Mouse (Mus musculus): ENCODE measurements around the gene Mknk1. TPM values are rescaled to one million over a fixed set of nuclear protein-coding genes. Genes with fewer than 3 reads are reported as not detected.

The Mknk1 gene
- total and polyA plus RNA-seq, 3 experiments = 25.8 to 38.5 TPM; not detected in 1

Other genes starting within 250 kb of the Mknk1 start
- gene Cyp4a32, start 238.2 kb upstream of the Mknk1 start, total RNA-seq (2012; rRNA removed) = not detected in 2 replicates
- gene Cyp4a32, start 238.2 kb upstream of the Mknk1 start, polyA plus RNA-seq (2012; ENCODE audit: insufficient read depth in 1 of 2, insufficient read length in 2 of 2, low read depth in 1 of 2, low replicate concordance in 2 of 2, missing spikeins in 1 of 2) = not detected
- gene Cyp4b1, start 191.5 kb upstream of the Mknk1 start, total RNA-seq (2012; rRNA removed) = 0.92 and 1.1 TPM in 2 replicates
- gene Cyp4b1, start 191.5 kb upstream of the Mknk1 start, polyA plus RNA-seq (2012; ENCODE audit: insufficient read depth in 1 of 2, insufficient read length in 2 of 2, low read depth in 1 of 2, low replicate concordance in 2 of 2, missing spikeins in 1 of 2) = 1 to 10 TPM in 1 of 2 experiments, not detected in 1; 2.1 TPM
- 10.4 and 11.7 TPM in 2 replicates for gene Efcab14, start 101.5 kb upstream of the Mknk1 start, total RNA-seq (2012; rRNA removed)
- 10 to 100 TPM in 1 of 2 experiments, not detected in 1; 17.1 TPM for gene Efcab14, start 101.5 kb upstream of the Mknk1 start, polyA plus RNA-seq (2012; ENCODE audit: insufficient read depth in 1 of 2, insufficient read length in 2 of 2, low read depth in 1 of 2, low replicate concordance in 2 of 2, missing spikeins in 1 of 2)
- not detected in 2 replicates for gene Tex38, start 58.2 kb upstream of the Mknk1 start, total RNA-seq (2012; rRNA removed)
- under 1 TPM in 1 of 2 experiments, not detected in 1; 0.15 TPM for gene Tex38, start 58.2 kb upstream of the Mknk1 start, polyA plus RNA-seq (2012; ENCODE audit: insufficient read depth in 1 of 2, insufficient read length in 2 of 2, low read depth in 1 of 2, low replicate concordance in 2 of 2, missing spikeins in 1 of 2)
- 18.9 and 24.5 TPM in 2 replicates for gene Atpaf1, start 54.4 kb upstream of the Mknk1 start, total RNA-seq (2012; rRNA removed)
- gene Atpaf1, start 54.4 kb upstream of the Mknk1 start, polyA plus RNA-seq (2012; ENCODE audit: insufficient read depth in 1 of 2, insufficient read length in 2 of 2, low read depth in 1 of 2, low replicate concordance in 2 of 2, missing spikeins in 1 of 2) = 10 to 100 TPM in 1 of 2 experiments, not detected in 1; 23.4 TPM
- 11.2 and 17.7 TPM in 2 replicates for gene Mob3c, start 11.1 kb upstream of the Mknk1 start, total RNA-seq (2012; rRNA removed)
- gene Mob3c, start 11.1 kb upstream of the Mknk1 start, polyA plus RNA-seq (2012; ENCODE audit: insufficient read depth in 1 of 2, insufficient read length in 2 of 2, low read depth in 1 of 2, low replicate concordance in 2 of 2, missing spikeins in 1 of 2) = 1 to 10 TPM in 1 of 2 experiments, not detected in 1; 9.5 TPM
- gene Kncn, start 45.2 kb downstream of the Mknk1 start, total RNA-seq (2012; rRNA removed) = not detected in 2 replicates
- not detected for gene Kncn, start 45.2 kb downstream of the Mknk1 start, polyA plus RNA-seq (2012; ENCODE audit: insufficient read depth in 1 of 2, insufficient read length in 2 of 2, low read depth in 1 of 2, low replicate concordance in 2 of 2, missing spikeins in 1 of 2)
- gene 6430628N08Rik, start 51.5 kb downstream of the Mknk1 start, total RNA-seq (2012; rRNA removed) = not detected in 2 replicates
- gene 6430628N08Rik, start 51.5 kb downstream of the Mknk1 start, polyA plus RNA-seq (2012; ENCODE audit: insufficient read depth in 1 of 2, insufficient read length in 2 of 2, low read depth in 1 of 2, low replicate concordance in 2 of 2, missing spikeins in 1 of 2) = not detected
- 0.16 and 0.19 TPM in 2 replicates for gene Dmbx1, start 100.7 kb downstream of the Mknk1 start, total RNA-seq (2012; rRNA removed)
- gene Dmbx1, start 100.7 kb downstream of the Mknk1 start, polyA plus RNA-seq (2012; ENCODE audit: insufficient read depth in 1 of 2, insufficient read length in 2 of 2, low read depth in 1 of 2, low replicate concordance in 2 of 2, missing spikeins in 1 of 2) = 1 to 10 TPM in 1 of 2 experiments, not detected in 1; 2.3 TPM
- gene Faah, start 178.7 kb downstream of the Mknk1 start, total RNA-seq (2012; rRNA removed) = 7.5 and 10.8 TPM in 2 replicates
- 10 to 100 TPM in 1 of 2 experiments, not detected in 1; 22.2 TPM for gene Faah, start 178.7 kb downstream of the Mknk1 start, polyA plus RNA-seq (2012; ENCODE audit: insufficient read depth in 1 of 2, insufficient read length in 2 of 2, low read depth in 1 of 2, low replicate concordance in 2 of 2, missing spikeins in 1 of 2)
- 13.6 and 14.9 TPM in 2 replicates for gene Nsun4, start 214.7 kb downstream of the Mknk1 start, total RNA-seq (2012; rRNA removed)
- 10 to 100 TPM in 1 of 2 experiments, not detected in 1; 11.8 TPM for gene Nsun4, start 214.7 kb downstream of the Mknk1 start, polyA plus RNA-seq (2012; ENCODE audit: insufficient read depth in 1 of 2, insufficient read length in 2 of 2, low read depth in 1 of 2, low replicate concordance in 2 of 2, missing spikeins in 1 of 2)
- gene Uqcrh, start 235.9 kb downstream of the Mknk1 start, total RNA-seq (2012; rRNA removed) = 444 and 529 TPM in 2 replicates
- 100 to 1,000 TPM; 392 to 414 TPM for gene Uqcrh, start 235.9 kb downstream of the Mknk1 start, polyA plus RNA-seq (2012; ENCODE audit: insufficient read depth in 1 of 2, insufficient read length in 2 of 2, low read depth in 1 of 2, low replicate concordance in 2 of 2, missing spikeins in 1 of 2)
- 52.8 and 64.4 TPM in 2 replicates for gene Lrrc41, start 236.1 kb downstream of the Mknk1 start, total RNA-seq (2012; rRNA removed)
- 10 to 100 TPM in 1 of 2 experiments, not detected in 1; 73.3 TPM for gene Lrrc41, start 236.1 kb downstream of the Mknk1 start, polyA plus RNA-seq (2012; ENCODE audit: insufficient read depth in 1 of 2, insufficient read length in 2 of 2, low read depth in 1 of 2, low replicate concordance in 2 of 2, missing spikeins in 1 of 2)

Measured in MEL (cell line).